Mouse (Mus musculus) heart, postnatal 0 days (tissue): Measurements from ENCODE around the gene Rrp7a.

ENCODE experiments used
- CTCF ChIP-seq: IDR thresholded peaks from 2 replicates; pipeline ENCODE4 v1.5.1; 2016; ENCODE audit warnings: antibody characterized with exemption, control low read depth, low read depth
- EP300 ChIP-seq: IDR thresholded peaks from 2 replicates; pipeline ENCODE4 v1.6.1; 2016; ENCODE audit warnings: antibody characterized with exemption, low read depth

DNA sequence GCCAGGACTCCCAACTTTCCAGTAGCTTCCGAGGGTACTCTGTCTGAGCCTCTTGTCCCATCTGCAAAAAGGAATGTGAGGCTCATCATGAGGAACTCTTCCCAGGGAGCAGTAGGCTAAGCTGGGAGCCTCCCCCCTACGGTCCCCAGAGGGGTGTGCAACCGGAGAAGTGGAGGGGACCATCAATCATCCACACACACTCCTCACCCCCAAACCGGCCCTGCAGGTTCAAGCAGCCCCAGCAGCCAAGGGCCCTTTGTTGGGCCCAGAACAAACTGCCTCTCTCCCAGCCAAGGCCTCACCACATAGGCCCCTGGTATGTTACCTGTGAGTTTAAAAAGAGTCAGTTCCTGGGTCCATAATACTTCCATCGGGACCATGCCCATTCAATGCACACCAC, 44.5 kb upstream of the Rrp7a start:
- TF ChIP-seq CTCF, result no peak
- TF ChIP-seq EP300, result no peak
